25 mouse cellular contexts compared by ENCODE assay signal in genomic region chr9:100590462-100590861, GRCm38 (mm10). TPM values are rescaled to one million over a fixed set of nuclear protein-coding genes. Genes with fewer than 3 reads are reported as not detected.
A peak's percentile ranks its signal among the peaks of the same experiment; 100 is the strongest.
DNase-seq lines count a peak whose midpoint lies in the region; ATAC-seq lines count a peak whose summit lies in the region.
"Had no signal": no experiment of that assay in that cellular context is flagged by ENCODE, and none has a peak within 500 bp of the region (broad histone marks: within the 10 kb centered on the region; RNA-seq: fewer than 3 reads in every experiment).

No protein-coding gene starts in this region.

- no peak overlapping the region for H3K9ac ChIP-seq in midbrain, embryonic 11.5 days (ENCODE audit: low read length)
- no peak overlapping the region for H3K9ac ChIP-seq in midbrain, embryonic 16.5 days (ENCODE audit: low read depth, low read length)

- ATAC-seq in frontal cortex, adult (ENCODE audit: low TSS enrichment) = peak; percentile 67
- ATAC-seq in midbrain, embryonic 11.5 days (ENCODE audit: low FRiP score) = no peak
- ATAC-seq in midbrain, embryonic 16.5 days = no peak
- ATAC-seq: activated CD4-positive, CD25-positive, alpha-beta regulatory T cell, adult 4 months; CD4-positive, CD25-positive, alpha-beta regulatory T cell, adult 4 months; Patski had no signal

- no peaks in the 10 kb centered on the region for H3K9me3 ChIP-seq in midbrain, embryonic 11.5 days (ENCODE audit: control insufficient read depth, low read length)
- H3K9me3 ChIP-seq in midbrain, embryonic 16.5 days (replicated peaks; ENCODE audit: control insufficient read depth, low read length, poor library complexity, severe bottlenecking) = no peaks in the 10 kb centered on the region
- H3K9me3 ChIP-seq: G1E had no signal

- DNase-seq in frontal cortex, postnatal 10 days (ENCODE audit: low spot score in 2 of 2) = no peak
- peak; percentile 60 for DNase-seq in heart, adult 11 months
- DNase-seq in heart, postnatal 4 days = no peak
- DNase-seq in midbrain, embryonic 11.5 days (ENCODE audit: low spot score, missing footprints) = peak; percentile 57
- DNase-seq in brain, adult 2 months (ENCODE audit: low read depth, low spot score) = peak; percentile 29
- no peak for DNase-seq in urinary bladder, adult 2 months (ENCODE audit: low spot score)
- DNase-seq: adrenal gland, adult 2 months; adrenal gland, adult 8-10 months; adrenal gland, postnatal 10 days; adrenal gland, postnatal 14 days; adrenal gland, postnatal 25 days; adrenal gland, postnatal 36 days; B cell, adult 2 months; cerebellum, adult 11 months; cerebellum, adult 11-12 months; cerebellum, adult 18-20 months had no signal

- no peak overlapping the region for H3K4me2 ChIP-seq in midbrain, embryonic 11.5 days
- no peak overlapping the region for H3K4me2 ChIP-seq in midbrain, embryonic 16.5 days (ENCODE audit: low read length)

- 82% methylated on average over 4 of the region's 4 CpGs for WGBS in midbrain, embryonic 11.5 days
- WGBS in midbrain, embryonic 16.5 days = 80% methylated on average over 4 of the region's 4 CpGs

- no peak overlapping the region for H3K27ac ChIP-seq in midbrain, embryonic 11.5 days (ENCODE audit: low read depth, low read length)
- no peak overlapping the region for H3K27ac ChIP-seq in midbrain, embryonic 16.5 days (ENCODE audit: low read length)

- H3K4me3 ChIP-seq in midbrain, embryonic 11.5 days (ENCODE audit: low read depth, low read length) = no peak overlapping the region
- no peak overlapping the region for H3K4me3 ChIP-seq in midbrain, embryonic 16.5 days (ENCODE audit: low read depth, low read length)

- no peaks in the 10 kb centered on the region for H3K27me3 ChIP-seq in midbrain, embryonic 11.5 days (ENCODE audit: control insufficient read depth, insufficient read depth, low read length)
- no peaks in the 10 kb centered on the region for H3K27me3 ChIP-seq in midbrain, embryonic 16.5 days (ENCODE audit: control insufficient read depth, insufficient read depth, low read depth, low read length)
- H3K27me3 ChIP-seq: CH12.LX, Patski had no signal

- H3K36me3 ChIP-seq in midbrain, embryonic 11.5 days (ENCODE audit: control insufficient read depth, insufficient read depth, low read length) = no peaks in the 10 kb centered on the region
- H3K36me3 ChIP-seq in midbrain, embryonic 16.5 days (ENCODE audit: control insufficient read depth, insufficient read depth, low read length) = no peaks in the 10 kb centered on the region
- H3K36me3 ChIP-seq: G1E had no signal

- H3K4me1 ChIP-seq in midbrain, embryonic 11.5 days (ENCODE audit: control insufficient read depth, insufficient read depth, low read length) = no peaks in the 10 kb centered on the region
- no peaks in the 10 kb centered on the region for H3K4me1 ChIP-seq in midbrain, embryonic 16.5 days (ENCODE audit: control insufficient read depth, insufficient read depth, low read length)

RNA-seq across cellular contexts. Expression of gene Stag1, which starts 7.1 kb away (rescaled TPM):
- 10 to 100 TPM; 52.3 to 56.4 TPM for total RNA-seq in heart, postnatal 4 days (2021)
- polyA plus RNA-seq in midbrain, embryonic 11.5 days (2014; fragmentation: Nextera tagmentation; extraction: Ambion mirVana) = 57.1 and 64.3 TPM in 2 replicates
- polyA plus RNA-seq in midbrain, embryonic 16.5 days (2015; fragmentation: Nextera tagmentation; extraction: Ambion mirVana) = 26.5 and 32.8 TPM in 2 replicates
- polyA plus RNA-seq in urinary bladder, adult 2 months (2012; rRNA removed) = 16.7 and 20.2 TPM in 2 replicates

RNA-seq across cellular contexts. Expression of gene Slc35g2, which starts 19.6 kb away (rescaled TPM):
- 10 to 100 TPM in 1 of 2 experiments, 1 to 10 TPM in 1; 9.0 to 10.3 TPM for total RNA-seq in heart, postnatal 4 days (2021)
- polyA plus RNA-seq in midbrain, embryonic 11.5 days (2014; fragmentation: Nextera tagmentation; extraction: Ambion mirVana) = 8.5 and 9.1 TPM in 2 replicates
- 19.4 and 21.9 TPM in 2 replicates for polyA plus RNA-seq in midbrain, embryonic 16.5 days (2015; fragmentation: Nextera tagmentation; extraction: Ambion mirVana)
- polyA plus RNA-seq in urinary bladder, adult 2 months (2012; rRNA removed) = 3.7 and 4.1 TPM in 2 replicates
- total RNA-seq: CH12.LX, MEL had no signal
- polyA plus RNA-seq: C2C12, G1E had no signal

RNA-seq across cellular contexts. Expression of gene Nck1, which starts 44.5 kb away (rescaled TPM):
- total RNA-seq in heart, postnatal 4 days (2021) = 10 to 100 TPM; 41.7 to 52.3 TPM
- 77.8 and 79.9 TPM in 2 replicates for polyA plus RNA-seq in midbrain, embryonic 11.5 days (2014; fragmentation: Nextera tagmentation; extraction: Ambion mirVana)
- polyA plus RNA-seq in midbrain, embryonic 16.5 days (2015; fragmentation: Nextera tagmentation; extraction: Ambion mirVana) = 62.0 and 65.1 TPM in 2 replicates
- 39.9 and 46.6 TPM in 2 replicates for polyA plus RNA-seq in urinary bladder, adult 2 months (2012; rRNA removed)

Comparison
In these comparisons a context has a peak if more than half of its experiments do, and no peak if none do; other contexts are left out.
1. DNase-seq: peak in heart, adult 11 months (single experiment), midbrain, embryonic 11.5 days (single experiment) and brain, adult 2 months (single experiment); none in frontal cortex, postnatal 10 days (0 of 2), heart, postnatal 4 days (single experiment) and urinary bladder, adult 2 months (single experiment).